Mouse (Mus musculus) left cerebral cortex, adult 18-20 months (tissue): ENCODE results near the gene Gcdh. TPM values are rescaled to one million over a fixed set of nuclear protein-coding genes. Genes with fewer than 3 reads are reported as not detected.
"Not testable (repeated sequence)": the region's sequence is repeated elsewhere in the genome, so short reads cannot be mapped to it uniquely, and the experiment has no call there.

Experiments
- DNase-seq, 2 experiments: peaks; one replicate each; pipeline ENCODE4 v3.0.0; 2021 to 2022; ENCODE audit warnings: low spot score in 2 of 2, mixed read lengths in 1 of 2
- total RNA-seq, 2 experiments: library from RNA; stranded (reverse); gene quantifications; 2 replicates each; pipeline ENCODE4 v1.2.3; 2021

The Gcdh gene
- total RNA-seq, 2 experiments from 2014 or later: 34.8 to 39.1 TPM

DNA sequence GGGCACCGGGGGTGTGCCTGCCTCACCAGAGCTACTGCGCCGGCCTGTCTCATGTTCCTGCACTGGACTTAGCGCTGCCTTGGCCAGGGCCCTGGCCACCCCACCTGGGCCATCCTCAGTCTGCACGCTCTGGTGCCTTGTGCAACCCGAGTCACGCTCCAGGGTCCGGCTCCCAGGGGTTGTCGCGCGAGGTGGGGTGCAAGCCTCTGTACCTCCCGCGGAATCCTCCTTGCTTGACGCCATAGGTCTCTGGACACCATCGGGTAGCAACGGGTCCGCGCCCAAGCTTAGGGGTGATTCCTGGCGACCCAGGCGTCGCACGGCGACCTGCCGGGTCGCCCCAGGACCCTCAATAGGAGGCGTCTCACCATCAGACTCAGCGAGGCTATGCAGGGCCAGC is 18.7 kb upstream of the Gcdh start:
- DNase-seq: no peak

DNA sequence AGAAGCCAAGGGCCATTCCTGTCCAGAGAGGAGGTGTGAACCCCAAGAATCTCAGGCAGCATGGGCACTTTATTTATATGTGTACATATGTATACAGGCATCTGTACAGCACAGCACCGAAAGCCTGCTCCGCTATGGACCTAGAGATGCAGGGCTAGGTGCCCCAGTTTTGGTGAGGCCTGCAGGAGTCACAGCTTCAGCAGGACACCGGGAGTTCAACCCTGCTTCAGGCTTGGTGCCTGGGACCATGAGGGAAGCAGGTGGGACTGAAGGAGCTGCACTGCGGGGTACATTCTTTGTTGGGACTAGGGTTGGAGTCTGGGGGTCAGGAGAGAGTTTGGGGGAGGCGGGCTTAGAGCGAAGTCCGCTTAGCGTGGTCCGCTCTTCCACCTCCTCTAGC is 18.1 kb upstream of the Gcdh start:
- DNase-seq: no peak

DNA sequence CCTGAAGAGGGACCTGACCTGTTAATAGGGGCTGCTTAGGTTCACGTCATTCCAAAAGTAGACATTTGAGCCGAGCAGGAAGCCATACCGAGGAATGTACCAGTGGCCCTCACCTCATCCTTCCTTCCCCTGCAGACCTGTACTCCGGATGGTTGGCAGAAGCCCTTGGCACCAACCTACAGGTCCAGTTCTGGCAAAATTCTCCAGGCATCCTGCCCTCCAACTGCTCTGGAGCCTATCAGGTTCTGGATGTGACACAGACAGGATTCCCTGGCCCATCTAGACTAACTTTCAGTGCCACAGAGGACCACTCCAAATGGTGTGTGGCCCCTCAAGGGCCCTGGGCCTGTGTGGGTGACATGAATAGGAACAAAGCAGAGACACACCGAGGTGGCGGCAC is 16.8 kb upstream of the Gcdh start:
- DNase-seq: no peak

DNA sequence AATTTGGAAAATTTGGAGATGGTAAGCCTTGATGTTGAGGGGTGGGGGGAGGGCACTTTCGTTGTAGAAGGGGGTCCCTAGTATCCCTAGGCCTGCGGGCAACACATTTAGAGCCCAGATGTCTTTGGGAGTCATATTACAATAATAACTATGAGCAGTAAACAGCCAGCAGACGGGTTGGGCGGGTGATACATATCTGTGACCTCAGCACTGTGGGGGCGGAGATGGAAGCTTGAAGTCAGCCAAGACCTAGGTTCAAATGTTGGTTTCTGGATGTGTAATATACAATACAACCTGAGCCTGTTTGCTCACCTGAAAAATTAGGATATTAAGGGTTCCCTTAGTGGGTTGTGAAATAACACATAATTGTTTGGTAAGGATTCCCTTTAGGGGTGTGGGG is 16.2 kb upstream of the Gcdh start:
- no peak for DNase-seq

DNA sequence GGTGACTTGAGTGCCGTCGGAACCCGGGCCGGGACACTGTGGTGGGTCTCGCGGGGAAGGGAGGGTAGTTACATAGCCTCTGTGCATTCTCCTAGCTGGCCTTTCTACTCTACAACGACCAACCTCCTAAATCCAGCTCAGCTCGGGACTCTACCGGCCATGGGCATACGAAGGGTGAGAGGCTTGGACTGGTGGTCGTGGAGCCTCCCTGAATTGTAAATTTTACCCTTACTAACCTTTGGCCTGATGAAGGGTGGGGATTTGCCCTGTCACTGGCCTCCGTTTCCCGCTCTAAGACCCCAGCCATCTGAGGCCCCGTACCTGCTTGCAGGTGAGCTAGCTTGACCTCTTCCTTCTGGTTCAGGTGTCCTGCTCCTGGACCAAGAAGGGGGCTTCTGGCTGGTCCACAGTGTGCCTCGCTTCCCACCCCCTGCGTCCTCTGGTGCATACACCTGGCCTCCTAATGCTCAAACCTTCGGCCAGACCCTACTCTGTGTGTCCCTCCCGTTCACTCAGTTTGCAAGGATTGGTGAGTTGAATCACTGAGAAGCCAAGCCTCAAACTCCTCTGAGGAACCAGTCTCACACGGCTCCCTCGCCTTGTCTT is 15.5 kb upstream of the Gcdh start:
- no peak for DNase-seq

DNA sequence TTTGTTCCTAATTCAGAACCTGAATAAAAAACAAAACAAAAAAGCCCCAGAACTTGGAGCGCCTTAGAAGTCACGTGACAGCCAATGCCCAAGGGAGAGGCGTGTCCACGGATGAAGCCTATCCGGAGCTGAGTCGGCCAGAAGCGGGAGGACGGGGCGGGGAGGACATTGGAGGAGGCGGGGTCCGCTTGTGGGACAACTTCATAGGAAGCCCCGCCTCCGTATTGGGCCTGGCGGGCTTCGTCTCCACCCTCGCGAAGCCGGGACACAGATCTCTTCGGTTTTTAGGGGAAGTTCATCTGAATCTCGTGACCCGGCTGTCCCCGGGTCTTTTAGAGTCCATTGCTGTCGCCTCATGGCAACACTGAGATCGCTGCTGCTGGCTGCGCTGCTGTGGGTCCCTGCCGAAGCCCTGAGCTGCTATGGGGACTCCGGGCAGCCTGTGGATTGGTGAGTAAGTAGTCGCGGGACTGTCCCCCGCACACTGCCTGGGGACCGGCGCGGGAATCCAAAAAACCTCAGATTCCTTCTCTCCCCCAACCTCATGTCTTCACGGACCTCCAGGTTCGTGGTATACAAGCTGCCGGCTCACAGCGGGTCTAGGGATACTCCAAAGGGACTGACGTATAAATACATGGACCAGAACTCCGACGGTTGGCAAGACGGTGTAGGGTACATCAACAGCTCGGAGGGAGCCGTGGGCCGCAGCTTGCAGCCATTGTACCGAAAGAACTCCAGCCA is 14.9 kb upstream of the Gcdh start, which contains the start of gene Dnase2a:
Dnase2a (plus strand) TSS at position 140 of the 741 bp plus-strand sequence.
- DNase-seq: peak; percentile 70 to 73

DNA sequence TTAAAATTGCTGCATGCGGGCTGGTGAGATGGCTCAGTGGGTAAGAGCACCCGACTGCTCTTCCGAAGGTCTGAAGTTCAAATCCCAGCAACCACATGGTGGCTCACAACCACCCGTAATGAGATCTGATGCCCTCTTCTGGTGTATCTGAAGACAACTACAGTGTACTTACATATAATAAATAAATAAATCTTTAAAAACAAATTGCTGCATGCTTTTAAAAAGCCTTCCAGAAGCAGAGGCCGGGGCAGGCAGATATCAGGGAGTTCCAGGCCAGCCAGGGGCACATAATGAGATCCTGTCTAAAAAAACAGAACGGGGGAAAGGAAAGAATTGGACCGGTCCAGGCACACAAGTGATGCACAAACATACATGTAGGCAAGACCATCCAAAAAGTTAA is 14.3 kb upstream of the Gcdh start:
- not testable (repeated sequence) for DNase-seq

DNA sequence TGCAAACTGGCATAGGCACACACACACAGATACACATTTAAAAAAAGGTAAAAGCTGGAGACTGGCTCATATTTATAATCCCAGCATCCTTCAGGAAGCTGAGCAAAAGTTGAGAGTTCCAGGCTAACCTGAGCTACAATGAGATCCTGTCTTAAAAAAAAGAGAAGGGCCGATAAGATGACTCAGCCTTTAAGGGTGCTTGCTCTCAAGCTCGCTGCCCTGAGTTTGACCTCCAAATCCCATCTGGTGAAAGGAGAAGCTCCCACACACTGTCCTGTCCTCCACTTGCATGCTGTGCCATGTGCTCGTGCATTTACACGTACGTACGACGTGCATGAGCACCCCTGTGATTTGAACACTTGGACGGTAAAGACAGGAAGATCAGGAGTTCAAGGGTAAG is 13.8 kb upstream of the Gcdh start:
- DNase-seq: no peak

DNA sequence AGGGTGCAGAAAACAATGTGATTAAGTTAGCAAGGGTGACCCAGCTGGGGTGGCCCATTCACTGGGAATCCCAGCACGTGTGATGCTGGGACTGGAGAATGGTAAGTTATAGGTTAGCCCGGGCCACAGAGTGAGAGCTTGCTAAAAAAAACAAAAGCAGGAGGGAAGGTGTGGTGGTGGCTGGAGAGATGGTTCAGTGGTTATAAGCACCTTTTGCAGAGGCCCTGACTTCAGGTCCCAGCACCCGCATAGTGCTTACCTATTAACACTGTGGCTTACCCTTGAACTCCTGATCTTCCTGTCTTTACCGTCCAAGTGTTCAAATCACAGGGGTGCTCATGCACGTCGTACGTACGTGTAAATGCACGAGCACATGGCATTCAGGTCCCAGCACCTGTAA is 13.3 kb upstream of the Gcdh start:
- DNase-seq: no peak

DNA sequence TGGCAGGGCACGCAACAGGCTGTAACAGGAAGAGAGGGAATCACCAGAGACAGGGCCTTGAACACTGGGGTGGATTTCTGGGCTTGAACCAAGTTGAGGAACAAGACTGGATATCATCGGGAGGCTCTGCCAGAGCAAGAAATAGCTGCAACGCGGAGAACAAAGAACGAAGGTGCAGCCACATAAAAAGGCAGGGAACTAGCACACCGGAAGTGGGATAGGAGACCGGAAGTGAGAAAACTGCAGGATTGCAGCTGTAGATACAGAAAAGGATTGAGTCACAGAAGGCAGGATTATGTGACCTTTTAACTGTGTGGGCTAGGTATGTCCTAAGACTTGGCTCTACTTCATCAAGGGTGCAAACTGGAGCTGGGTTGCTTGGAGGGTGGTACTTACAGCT is 10.6 kb upstream of the Gcdh start:
- no peak for DNase-seq

DNA sequence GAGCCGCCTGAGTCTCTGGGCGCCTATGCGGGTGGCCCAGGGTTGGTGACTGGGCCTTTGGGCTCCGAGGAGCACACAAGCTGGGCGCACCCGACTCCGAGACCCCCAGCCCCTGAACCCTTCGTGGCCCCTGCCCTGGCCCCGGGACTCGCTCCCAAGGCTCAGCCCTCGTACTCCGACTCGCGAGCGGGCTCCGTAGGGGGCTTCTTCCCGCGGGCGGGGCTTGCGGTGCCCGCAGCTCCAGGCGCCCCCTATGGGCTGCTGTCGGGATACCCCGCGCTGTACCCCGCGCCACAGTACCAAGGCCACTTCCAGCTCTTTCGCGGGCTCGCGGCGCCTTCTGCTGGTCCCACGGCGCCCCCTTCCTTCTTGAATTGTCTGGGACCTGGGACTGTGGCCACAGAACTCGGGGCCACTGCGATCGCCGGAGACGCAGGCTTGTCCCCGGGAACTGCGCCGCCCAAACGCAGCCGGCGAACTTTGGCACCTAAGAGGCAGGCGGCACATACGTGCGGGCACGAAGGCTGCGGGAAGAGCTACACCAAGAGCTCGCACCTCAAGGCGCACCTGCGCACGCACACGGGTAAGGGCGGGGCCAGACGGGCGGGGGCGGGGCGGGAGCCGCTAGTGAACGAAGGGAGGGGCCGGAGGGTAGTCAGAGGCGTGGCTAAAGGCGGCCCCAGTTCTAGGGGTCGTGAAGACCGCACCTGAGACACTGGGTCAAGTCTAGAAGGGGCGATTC is 9.4 kb upstream of the Gcdh start:
- DNase-seq: peak; percentile 91 to 95

DNA sequence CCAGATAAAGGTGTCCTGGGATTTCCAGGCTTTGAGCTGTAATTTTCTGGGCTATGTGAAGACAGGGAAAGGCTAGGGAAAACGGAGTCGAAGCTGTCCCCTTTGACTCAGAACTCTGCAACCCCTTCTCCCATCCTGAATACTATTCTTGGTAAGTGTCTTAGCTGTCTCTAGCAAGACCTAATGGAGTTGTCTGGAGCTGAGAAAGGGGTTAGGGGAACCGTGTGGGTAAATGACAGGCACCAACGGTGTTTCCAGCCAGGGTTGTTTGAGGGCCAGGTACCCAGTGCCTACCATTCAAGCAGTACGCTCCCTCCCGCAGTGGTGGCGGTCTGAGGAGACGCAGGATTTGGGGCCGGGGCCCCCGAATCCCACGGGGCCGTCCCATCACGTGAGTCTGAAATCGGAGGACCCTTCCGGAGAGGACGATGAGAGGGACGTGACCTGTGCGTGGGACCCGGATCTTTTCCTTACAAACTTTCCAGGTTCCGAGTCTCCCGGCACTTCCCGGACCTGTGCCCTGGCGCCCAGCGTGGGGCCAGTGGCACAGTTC is 8.7 kb upstream of the Gcdh start:
- no peak for DNase-seq

DNA sequence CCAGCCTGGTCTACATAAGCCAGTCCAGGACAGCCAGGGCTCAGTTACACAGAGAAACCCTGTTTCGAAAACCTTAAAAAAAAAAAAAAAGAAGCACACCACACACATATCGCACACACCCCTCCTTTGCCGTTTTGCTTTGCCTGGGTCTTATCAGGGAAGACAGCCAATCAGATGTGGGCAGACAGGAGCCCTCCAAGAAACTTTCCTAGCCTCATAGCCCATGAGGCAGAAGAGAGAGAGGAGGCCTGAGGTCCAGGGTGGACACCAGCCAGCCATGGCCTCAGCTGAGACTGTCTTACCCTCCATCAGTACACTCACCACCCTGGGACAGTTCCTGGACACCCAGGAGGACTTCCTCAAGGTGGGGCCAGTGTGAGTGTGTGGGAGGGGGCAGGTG is 8.0 kb upstream of the Gcdh start, which contains the start of gene Klf1:
Klf1 (plus strand) TSS at position 177 of the 400 bp plus-strand sequence.
- DNase-seq: no peak

DNA sequence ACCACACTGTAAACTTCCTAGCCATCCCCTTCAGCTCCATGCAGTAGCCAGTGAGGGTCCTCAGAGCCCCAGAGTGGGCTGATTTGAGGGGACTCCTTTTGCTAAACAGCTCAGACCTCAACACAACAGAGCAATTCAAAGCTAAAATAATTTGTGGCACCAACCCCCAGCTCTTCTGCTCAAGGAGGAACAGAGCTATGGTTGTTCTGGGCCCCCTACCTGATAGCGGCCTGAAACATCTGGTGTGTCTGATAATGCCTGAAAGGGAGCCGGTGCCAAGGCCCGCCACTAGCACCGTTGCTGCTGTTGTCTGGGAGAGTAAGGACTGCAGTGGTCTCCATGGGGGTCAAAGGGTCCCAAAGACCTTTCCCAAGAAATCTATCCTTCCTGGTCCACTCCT is 7.3 kb upstream of the Gcdh start:
- DNase-seq: no peak

DNA sequence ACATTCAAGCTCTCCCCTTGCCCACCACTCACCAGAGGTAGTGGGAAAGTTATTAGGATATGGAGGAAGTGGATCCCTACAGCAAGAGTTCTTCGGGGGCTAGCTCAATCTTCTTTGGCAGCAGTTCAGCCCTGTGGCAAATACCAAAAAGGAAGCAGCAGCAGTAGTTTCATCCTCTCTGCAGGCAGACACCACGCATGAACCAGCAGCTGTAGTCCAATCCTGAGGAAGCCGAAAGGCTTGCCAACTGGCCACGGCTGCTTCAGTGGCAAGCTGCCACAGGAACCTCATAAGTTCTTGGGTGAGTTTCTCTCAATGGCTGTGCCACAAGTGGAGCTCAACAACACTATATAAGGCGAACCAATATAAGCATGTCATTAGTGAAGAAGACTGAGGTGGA is 2.2 kb upstream of the Gcdh start:
- no peak for DNase-seq

DNA sequence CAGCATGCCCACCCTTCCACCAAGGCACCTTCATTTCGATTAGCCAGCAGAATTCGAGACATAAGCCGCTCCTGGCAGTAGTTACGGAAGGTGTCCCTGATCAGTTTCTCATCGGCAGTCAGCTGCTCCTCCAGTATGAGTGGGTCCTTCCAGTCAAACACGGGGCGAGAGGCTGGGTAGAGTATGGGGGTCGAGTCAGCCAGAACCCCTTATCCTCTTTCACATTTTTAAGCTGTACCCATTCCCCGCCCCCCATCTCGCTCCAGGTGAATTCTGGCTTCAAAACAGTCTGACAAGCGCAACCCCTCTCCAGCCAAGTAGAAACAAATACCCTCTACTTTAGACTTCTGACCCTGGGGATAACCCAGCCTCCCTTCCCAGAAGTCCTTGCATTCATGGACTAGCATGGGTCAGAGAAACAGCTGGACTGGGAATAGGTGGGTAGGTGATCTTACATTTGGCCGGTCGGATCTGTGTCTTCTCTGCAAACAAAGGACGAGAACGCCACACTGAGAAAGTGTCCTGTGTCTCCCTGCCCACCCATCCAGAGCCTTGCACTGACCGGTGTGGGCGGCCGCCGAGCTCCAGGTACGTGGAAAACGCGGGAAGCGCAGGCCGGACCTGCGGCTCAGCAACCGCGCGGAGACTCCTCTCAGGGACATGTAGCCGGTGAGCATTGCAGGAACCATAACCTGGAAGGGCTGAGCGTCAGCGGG is 570 bp downstream of the Gcdh start:
- DNase-seq: no peak

DNA sequence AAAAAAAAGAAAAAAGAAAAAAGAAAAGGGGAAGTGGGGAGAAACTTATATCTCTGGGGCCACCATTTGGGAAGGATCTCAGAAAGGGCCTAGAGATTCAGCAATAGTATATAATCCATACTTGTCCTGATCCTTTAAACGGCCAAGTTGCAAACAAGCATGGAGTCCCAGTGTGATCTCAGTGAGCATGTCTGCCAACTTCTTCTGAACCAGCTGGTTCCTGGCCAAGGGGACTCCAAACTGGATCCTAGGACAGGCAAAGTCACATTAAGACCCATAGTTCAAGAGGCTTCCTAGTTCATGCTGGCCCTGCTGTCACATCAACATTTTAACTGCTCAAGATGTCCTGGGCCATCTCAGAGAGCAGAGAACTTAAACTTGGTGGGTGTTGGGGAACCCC is 4.6 kb downstream of the Gcdh start:
- DNase-seq: no peak

DNA sequence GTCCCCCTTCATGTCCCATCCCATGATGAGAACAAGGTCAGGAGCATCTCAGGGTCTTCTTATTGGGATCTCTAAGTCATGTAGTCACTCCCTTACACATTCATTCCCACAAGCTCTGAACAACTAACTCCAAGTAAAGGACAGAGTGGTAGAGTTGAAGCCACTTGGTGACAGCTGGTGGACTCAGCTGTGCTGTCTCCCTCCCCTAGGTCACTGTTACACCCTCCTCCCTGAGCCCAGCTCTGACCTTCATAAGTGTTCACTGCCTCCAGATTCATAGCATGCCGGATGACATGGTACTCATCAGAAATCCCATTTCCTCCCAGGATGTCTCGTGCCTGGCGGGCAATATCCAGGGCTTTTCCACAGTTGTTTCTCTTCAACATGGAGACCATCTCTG is 5.4 kb downstream of the Gcdh start:
- DNase-seq: no peak

DNA sequence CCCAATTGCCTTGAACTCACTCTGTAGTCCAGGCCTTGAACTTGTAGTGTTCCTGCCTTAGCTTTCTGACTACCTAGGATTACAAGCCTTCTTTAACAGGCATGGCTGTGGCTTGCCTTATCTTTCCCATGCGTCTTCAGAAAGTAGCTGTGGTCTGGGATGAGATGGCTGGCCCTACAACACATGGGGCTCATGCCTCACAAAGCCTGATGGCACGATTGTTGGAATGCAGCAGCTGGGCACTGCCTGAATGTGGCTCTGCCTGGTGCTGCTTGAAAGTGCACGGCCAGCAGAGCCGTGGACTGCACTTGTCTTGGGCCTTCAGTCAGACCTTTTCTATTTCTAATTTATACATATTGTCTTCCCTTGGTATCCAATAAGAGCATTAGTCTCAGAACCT is 9.0 kb downstream of the Gcdh start:
- DNase-seq: no peak

DNA sequence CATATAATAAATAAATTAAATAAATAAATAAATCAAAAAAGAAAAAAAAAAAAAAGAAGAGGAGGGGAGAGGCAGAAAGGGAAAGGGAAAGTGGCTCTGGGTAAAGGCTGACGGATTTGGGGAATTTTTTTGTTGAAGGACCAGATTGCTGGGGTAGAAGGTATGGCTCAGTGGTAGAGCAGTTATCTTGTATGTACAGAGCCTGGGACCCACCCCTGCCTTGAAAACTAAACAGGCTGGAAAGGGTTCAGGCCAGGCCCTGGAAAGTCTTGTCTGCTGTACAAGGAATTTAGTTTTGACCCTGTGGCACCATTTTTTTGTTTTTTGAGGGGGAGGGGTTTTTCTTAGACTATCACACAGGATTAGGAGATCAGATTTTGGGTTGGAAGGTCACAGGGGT is 14.8 kb downstream of the Gcdh start:
- no peak for DNase-seq

DNA sequence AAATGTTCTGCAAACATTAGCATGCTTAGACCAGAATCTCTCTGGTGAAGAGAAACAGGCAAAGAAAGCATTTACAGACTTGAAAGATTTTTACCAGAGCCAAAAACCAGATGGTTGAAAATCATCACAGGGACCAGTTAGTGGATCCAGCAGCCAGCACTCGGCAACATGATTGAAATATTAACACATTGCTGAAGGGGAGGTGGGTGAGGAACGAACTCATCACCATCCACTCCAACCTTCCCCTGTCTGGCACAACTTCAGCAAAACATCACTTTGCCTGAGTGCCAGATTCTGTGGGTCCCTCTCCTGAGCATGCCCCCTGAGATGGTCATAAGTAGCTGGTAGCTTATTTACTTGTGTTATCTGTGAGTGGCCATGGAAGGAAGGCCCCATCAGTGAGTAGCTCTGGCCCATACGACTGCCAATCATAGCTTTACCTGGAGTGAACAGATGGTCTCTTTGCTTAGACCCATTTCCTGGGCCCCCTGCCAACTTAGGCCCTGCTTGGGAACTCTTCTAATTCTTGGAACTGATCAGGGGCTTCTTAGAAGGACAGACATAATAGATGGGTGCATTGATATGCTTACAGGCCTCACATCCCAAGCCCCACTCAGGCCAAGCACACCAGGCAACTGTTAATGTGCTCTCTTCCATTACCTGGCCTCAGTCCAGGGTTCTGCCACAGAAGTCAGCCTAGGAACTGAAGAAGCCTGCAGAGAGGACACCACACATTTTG is 16.3 kb downstream of the Gcdh start:
- DNase-seq: no peak
